Mouse (Mus musculus): ENCODE results near the gene Sin3a. TPM values are rescaled to one million over a fixed set of nuclear protein-coding genes. Genes with fewer than 3 reads are reported as not detected.

The Sin3a gene
- total RNA-seq (2023; ENCODE audit: inconsistent age): 120 to 137 TPM (median 127 TPM) in 4 replicates

DNA sequence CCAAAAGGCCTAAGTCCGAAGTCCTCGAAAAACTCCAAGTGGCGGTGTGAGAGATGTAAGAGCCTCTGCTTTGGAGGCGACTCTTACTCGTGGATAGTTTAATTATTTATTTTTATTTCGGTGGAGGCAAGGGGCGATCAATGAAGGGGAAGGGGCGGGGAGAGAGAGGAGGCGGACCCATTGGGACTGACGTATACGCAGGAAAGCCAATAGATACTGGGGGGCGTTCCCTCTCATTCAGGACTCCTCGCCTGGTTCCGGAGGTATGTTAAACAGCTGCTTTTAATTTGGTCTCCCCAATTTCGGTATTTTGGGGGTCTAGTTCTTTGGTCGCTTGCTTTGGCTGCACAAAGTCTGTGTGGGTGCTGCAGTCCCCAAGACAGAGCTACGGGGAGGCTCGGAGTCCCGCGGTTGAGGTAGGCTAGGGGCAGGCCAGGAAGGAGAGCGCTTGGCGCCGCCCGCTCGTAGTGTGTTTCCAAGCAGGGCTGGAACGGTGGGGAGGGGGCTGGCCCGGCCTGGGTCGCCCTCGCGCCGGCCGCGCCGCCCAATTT, at the start of gene Sin3a:
TSS of gene Sin3a (plus strand) at position 240 of the 551 bp plus-strand sequence.

DNA sequence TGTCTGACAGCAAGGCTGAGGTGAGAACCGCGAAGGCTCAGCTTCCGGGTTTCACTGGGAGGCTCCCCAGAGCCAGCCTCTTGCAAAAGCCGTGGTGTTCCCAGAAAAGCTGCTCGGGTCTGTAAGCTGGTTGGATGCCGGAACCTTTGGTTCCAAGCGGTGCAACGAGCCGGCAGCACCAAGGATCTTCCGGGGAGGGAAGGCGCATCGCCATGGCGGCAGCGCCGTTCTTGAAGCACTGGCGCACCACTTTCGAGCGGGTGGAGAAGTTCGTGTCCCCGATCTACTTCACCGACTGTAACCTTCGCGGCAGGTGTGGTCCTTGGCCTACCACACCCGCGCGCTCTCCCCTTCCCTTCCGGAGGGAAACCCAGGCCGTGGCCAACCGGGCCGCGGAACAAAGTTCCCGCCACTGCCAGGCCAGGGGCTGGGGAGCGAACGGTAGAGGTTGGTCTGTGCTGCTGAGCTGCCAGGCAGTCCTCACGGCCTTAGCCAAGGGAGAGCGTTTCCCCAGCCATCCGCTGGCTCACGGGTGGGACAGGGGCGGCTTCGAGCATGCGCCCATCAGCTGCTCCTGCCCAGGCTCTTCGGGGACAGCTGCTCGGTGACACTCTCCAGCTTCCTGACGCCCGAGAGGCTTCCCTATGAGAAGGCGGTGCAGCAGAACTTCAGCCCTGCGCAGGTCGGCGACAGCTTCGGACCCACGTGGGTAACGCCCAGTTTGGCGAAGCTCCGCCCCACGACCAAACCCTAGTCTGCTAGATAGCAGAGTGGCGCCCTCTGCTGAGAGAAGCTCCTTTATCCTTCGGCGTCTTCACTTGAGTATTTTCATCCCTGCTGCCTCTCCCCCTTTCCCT, 59.0 kb downstream of the Sin3a start, which contains the start of gene Man2c1:
TSS of gene Man2c1 (plus strand) at position 114 of the 857 bp plus-strand sequence.

DNA sequence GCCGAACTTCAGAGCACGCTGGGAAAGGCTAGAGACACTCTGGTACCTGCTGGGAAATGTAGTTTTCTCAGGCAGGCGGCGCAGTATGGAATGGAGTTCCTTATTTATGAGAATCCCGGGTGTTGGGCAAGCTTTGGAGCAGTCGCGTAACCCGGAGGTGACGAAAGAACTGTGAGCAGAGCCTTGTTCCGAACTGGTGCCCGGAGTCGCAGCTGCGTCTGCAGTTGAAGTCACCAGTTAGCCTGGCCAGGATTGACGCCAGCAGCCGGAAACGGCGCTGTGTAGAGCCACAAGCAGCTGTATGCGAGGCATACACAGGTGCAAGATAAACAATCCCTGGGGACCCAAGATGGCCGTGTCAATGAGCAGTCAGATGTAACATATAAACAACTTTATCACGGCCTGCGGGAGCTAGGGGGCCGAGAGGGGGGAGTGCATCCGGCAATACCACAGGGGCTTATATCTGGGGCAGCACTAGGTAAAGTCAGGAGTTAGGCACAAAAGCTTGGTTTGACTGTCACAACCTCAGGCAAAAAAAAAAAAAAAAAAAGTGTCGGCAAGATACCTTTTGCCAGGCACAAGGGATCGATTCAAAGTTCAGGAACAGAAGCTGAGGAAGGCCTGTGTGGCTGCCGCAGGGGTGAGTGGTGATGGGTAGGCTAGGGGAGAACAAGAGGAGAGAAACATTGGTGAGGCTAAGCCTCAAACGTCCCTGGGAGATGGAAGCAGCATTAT, 76.5 kb downstream of the Sin3a start, which contains the start of gene Neil1:
TSS of gene Neil1 (minus strand) at position 162 of the 735 bp plus-strand sequence.

DNA sequence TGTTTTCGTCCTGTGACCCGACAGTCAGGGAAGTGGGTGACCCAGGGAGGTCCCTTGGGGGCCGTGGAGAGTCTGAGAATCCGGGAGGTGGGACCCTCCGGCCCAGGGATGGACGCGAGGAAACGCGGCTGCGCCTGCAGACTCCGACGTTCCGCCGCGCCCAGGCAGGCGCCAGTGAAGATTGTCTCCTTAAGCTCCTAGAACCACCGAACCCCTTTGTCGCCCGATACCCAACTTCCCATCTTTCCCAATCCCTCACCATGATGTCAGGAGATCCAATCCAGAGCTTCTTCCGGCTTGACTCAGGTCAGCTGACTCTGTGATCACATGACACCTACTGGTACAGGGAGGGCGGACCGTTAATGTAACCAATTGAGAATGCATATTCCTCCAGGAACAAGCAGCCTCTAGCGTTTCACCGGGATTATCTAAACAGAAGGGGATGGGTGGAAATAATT, 86.2 kb downstream of the Sin3a start, which contains the start of gene Commd4:
TSS of gene Commd4 (minus strand) at position 319 of the 458 bp plus-strand sequence.

Other genes starting within 250 kb of the Sin3a start
- not detected in 4 replicates for gene Odf3l1, start 207.4 kb upstream of the Sin3a start, total RNA-seq (2023; ENCODE audit: inconsistent age)
- not detected in 4 replicates for gene Cspg4, start 207.0 kb upstream of the Sin3a start, total RNA-seq (2023; ENCODE audit: inconsistent age)
- gene Snx33, start 143.7 kb upstream of the Sin3a start, total RNA-seq (2023; ENCODE audit: inconsistent age): 11.6 to 13.3 TPM (median 12.9 TPM) in 4 replicates
- 60.3 to 67.6 TPM (median 65.5 TPM) in 4 replicates for gene Imp3, start 134.6 kb upstream of the Sin3a start, total RNA-seq (2023; ENCODE audit: inconsistent age)
- gene Snupn, start 121.2 kb upstream of the Sin3a start, total RNA-seq (2023; ENCODE audit: inconsistent age): 7.9 to 11.4 TPM (median 11.0 TPM) in 4 replicates
- gene Ptpn9, start 77.1 kb upstream of the Sin3a start, total RNA-seq (2023; ENCODE audit: inconsistent age): 12.3 to 16.9 TPM (median 13.4 TPM) in 4 replicates
- 95.9 to 124 TPM (median 122 TPM) in 4 replicates for gene Man2c1, start 58.6 kb downstream of the Sin3a start, total RNA-seq (2023; ENCODE audit: inconsistent age)
- gene Neil1, start 76.3 kb downstream of the Sin3a start, total RNA-seq (2023; ENCODE audit: inconsistent age): 65.5 to 75.3 TPM (median 74.0 TPM) in 4 replicates
- 117 to 160 TPM (median 138 TPM) in 4 replicates for gene Commd4, start 86.3 kb downstream of the Sin3a start, total RNA-seq (2023; ENCODE audit: inconsistent age)
- not detected in 4 replicates for gene Trcg1, start 164.5 kb downstream of the Sin3a start, total RNA-seq (2023; ENCODE audit: inconsistent age)
- gene 1700017B05Rik, start 190.6 kb downstream of the Sin3a start, total RNA-seq (2023; ENCODE audit: inconsistent age): 184 to 225 TPM (median 207 TPM) in 4 replicates